Mouse (Mus musculus): ENCODE results near the gene Gm28043. TPM values are rescaled to one million over a fixed set of nuclear protein-coding genes. Genes with fewer than 3 reads are reported as not detected.

Gene Gm28043
- polyA plus RNA-seq, 1 experiment from 2014 or later = 4.1 TPM

GRCm38 (mm10) chr17:29720755-29721365 is 106.2 kb downstream of the Gm28043 start:
- H3K4me1 ChIP-seq = peaks cover 11% of the 10 kb centered on the region
- H3K36me3 ChIP-seq = no peaks in the 10 kb centered on the region
- no peaks in the 10 kb centered on the region for H3K27me3 ChIP-seq
- H3K9ac ChIP-seq = no peak overlapping the region
- no peak for ATAC-seq (ENCODE audit: low FRiP score)
- H3K27ac ChIP-seq = no peak overlapping the region
- H3K4me3 ChIP-seq = no peak overlapping the region
- WGBS = 85% methylated on average over 11 of the region's 11 CpGs
- no peaks in the 10 kb centered on the region for H3K9me3 ChIP-seq (replicated peaks)
- no peak overlapping the region for H3K4me2 ChIP-seq (replicated peaks)

GRCm38 (mm10) chr17:29724610-29725009 is 109.9 kb downstream of the Gm28043 start:
- H3K9me3 ChIP-seq (replicated peaks) = no peaks in the 10 kb centered on the region
- H3K4me3 ChIP-seq = no peak overlapping the region
- no peaks in the 10 kb centered on the region for H3K36me3 ChIP-seq
- no peak overlapping the region for H3K27ac ChIP-seq
- 67% methylated on average over 6 of the region's 6 CpGs for WGBS
- no peaks in the 10 kb centered on the region for H3K4me1 ChIP-seq
- H3K27me3 ChIP-seq = no peaks in the 10 kb centered on the region
- no peak overlapping the region for H3K4me2 ChIP-seq (replicated peaks)
- H3K9ac ChIP-seq = no peak overlapping the region
- no peak for ATAC-seq (ENCODE audit: low FRiP score)

DNA sequence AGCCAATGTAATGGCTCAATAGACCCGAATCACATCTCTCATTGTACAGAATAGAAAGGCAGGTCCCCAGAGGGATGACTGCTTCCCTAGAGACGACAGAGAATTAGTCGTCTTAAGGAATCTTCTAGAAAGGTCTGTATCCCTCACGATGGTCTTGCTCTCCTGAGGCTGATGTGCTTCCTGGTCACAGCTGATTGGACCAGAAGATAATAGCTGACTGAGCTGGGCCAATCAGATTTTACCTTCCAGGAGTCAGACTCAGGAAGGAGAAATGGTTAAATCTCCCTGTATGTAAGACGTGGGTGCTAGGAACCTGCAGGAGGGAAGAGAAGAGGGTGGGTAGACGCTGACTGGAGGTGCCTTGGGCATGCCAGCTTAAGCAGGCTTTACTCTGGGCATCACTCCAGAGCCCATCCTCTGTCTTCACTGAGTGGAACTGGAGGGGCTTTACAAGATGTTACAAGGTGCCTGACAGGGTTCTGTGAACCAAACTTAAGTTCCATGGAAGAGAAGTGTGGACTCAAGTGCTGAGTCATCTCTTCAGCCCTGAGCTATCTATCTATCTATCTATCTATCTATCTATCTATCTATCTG is 110.4 kb downstream of the Gm28043 start:
- 77% methylated on average over 6 of the region's 6 CpGs for WGBS

GRCm38 (mm10) chr17:29728082-29728481 is 113.4 kb downstream of the Gm28043 start:
- Histone ChIP-seq H3K4me2 (replicated peaks) (no peak overlapping the region), H3K9me3 (replicated peaks) (no peaks in the 10 kb centered on the region), H3K4me1 (peaks cover 26% of the 10 kb centered on the region), H3K27me3 (no peaks in the 10 kb centered on the region), H3K36me3 (no peaks in the 10 kb centered on the region), H3K9ac (no peak overlapping the region), H3K4me3 (no peak overlapping the region), H3K27ac (no peak overlapping the region)
- WGBS = 63% methylated on average over 6 of the region's 8 CpGs
- no peak for ATAC-seq (ENCODE audit: low FRiP score)

More for the DNA sequence above, 110.4 kb downstream of the Gm28043 start:
- Histone ChIP-seq H3K36me3 (no peaks in the 10 kb centered on the region), H3K4me3 (no peak overlapping the region), H3K9me3 (replicated peaks) (no peaks in the 10 kb centered on the region), H3K9ac (no peak overlapping the region), H3K27me3 (no peaks in the 10 kb centered on the region), H3K27ac (no peak overlapping the region), H3K4me1 (peaks cover 1% of the 10 kb centered on the region), H3K4me2 (replicated peaks) (no peak overlapping the region)
- no peak for ATAC-seq (ENCODE audit: low FRiP score)

- Histone ChIP-seq H3K9me3 (replicated peaks) (no peaks in the 10 kb centered on the region), H3K4me1 (peaks cover 38% of the 10 kb centered on the region), H3K36me3 (no peaks in the 10 kb centered on the region), H3K27ac (peak overlapping the region; percentile 86), H3K9ac (no peak overlapping the region), H3K4me3 (no peak overlapping the region), H3K27me3 (no peaks in the 10 kb centered on the region), H3K4me2 (replicated peaks) (no peak overlapping the region; the same call in 1 of the 2 replicates)
- ATAC-seq (ENCODE audit: low FRiP score) = peak; percentile 66
- WGBS = 31% methylated on average over 13 of the region's 13 CpGs
Observed at GRCm38 (mm10) chr17:29730510-29731265, 116.0 kb downstream of the Gm28043 start.

- Histone ChIP-seq H3K4me3 (no peak overlapping the region), H3K9ac (no peak overlapping the region), H3K4me1 (peaks cover 45% of the 10 kb centered on the region), H3K27me3 (no peaks in the 10 kb centered on the region), H3K36me3 (no peaks in the 10 kb centered on the region), H3K4me2 (replicated peaks) (no peak overlapping the region), H3K27ac (peak overlapping the region; percentile 86), H3K9me3 (replicated peaks) (no peaks in the 10 kb centered on the region)
- ATAC-seq (ENCODE audit: low FRiP score) = peak; percentile 33
- 33% methylated on average over 11 of the region's 12 CpGs for WGBS
Observed at GRCm38 (mm10) chr17:29731266-29731952, 116.7 kb downstream of the Gm28043 start.

DNA sequence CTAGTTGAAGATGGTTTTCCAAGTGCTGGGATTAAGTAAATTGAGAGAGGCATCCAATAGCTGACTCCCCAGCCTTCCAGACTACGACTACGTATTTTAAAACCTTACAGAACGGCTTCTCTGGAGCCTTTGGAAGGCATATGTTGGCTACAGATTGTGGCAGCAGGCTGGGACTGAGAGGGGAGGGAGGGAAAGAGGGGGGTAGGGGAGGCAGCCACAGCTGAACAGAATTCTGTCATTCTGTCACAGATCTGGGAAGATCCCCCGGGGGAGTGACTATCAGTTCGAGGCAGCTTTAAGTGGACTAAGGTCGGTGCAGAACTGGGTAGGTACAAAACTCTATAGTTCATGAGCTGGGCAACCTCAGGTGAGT is 117.3 kb downstream of the Gm28043 start:
- Histone ChIP-seq H3K36me3 (no peaks in the 10 kb centered on the region), H3K9me3 (replicated peaks) (no peaks in the 10 kb centered on the region), H3K27ac (peak overlapping the region; percentile 86), H3K4me3 (no peak overlapping the region), H3K9ac (no peak overlapping the region), H3K27me3 (no peaks in the 10 kb centered on the region), H3K4me2 (replicated peaks) (no peak overlapping the region), H3K4me1 (peaks cover 50% of the 10 kb centered on the region)
- ATAC-seq (ENCODE audit: low FRiP score) = no peak
- 49% methylated on average over 6 of the region's 6 CpGs for WGBS

GRCm38 (mm10) chr17:29732522-29732921 is 117.8 kb downstream of the Gm28043 start:
- Histone ChIP-seq H3K4me2 (replicated peaks) (no peak overlapping the region), H3K4me3 (no peak overlapping the region), H3K27me3 (no peaks in the 10 kb centered on the region), H3K9me3 (replicated peaks) (no peaks in the 10 kb centered on the region), H3K9ac (no peak overlapping the region), H3K36me3 (no peaks in the 10 kb centered on the region), H3K4me1 (peaks cover 51% of the 10 kb centered on the region), H3K27ac (no peak overlapping the region)
- ATAC-seq (ENCODE audit: low FRiP score) = no peak
- 73% methylated on average over 2 of the region's 2 CpGs for WGBS

DNA sequence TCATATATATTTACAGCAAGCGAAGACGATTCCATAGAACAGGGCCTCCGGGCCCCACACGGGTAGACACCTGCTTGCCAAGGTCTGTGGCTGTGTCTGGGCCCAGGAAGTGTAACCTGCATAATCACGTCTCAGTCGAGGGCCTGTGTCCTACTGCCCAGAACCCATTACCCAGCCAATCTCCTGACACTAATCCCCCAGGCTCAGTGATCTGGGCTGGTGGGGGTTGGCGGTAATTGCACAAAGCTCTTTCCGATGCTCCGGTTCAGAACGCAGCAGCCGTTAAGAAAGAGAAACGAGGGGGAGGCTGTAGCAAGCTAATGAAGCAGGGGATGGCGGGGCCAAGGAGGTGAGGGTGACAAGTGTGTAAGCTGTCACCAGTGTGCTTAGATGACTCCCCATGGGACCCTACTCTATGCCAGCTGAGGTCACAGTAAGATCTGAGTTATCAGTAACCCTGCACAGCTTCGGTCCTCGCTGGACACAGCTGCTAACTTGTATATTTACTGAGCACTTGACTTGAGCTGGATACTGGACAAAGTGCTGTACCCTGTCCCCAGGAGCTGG is 121.9 kb downstream of the Gm28043 start:
- peak overlapping the region; percentile 81 for H3K27ac ChIP-seq
- no peaks in the 10 kb centered on the region for H3K27me3 ChIP-seq
- H3K9me3 ChIP-seq (replicated peaks) = no peaks in the 10 kb centered on the region
- peak; percentile 39 for ATAC-seq (ENCODE audit: low FRiP score)
- H3K4me1 ChIP-seq = peaks cover 49% of the 10 kb centered on the region
- WGBS = 34% methylated on average over 15 of the region's 15 CpGs
- H3K4me2 ChIP-seq (replicated peaks) = no peak overlapping the region
- H3K9ac ChIP-seq = no peak overlapping the region
- H3K4me3 ChIP-seq = no peak overlapping the region
- H3K36me3 ChIP-seq = no peaks in the 10 kb centered on the region

DNA sequence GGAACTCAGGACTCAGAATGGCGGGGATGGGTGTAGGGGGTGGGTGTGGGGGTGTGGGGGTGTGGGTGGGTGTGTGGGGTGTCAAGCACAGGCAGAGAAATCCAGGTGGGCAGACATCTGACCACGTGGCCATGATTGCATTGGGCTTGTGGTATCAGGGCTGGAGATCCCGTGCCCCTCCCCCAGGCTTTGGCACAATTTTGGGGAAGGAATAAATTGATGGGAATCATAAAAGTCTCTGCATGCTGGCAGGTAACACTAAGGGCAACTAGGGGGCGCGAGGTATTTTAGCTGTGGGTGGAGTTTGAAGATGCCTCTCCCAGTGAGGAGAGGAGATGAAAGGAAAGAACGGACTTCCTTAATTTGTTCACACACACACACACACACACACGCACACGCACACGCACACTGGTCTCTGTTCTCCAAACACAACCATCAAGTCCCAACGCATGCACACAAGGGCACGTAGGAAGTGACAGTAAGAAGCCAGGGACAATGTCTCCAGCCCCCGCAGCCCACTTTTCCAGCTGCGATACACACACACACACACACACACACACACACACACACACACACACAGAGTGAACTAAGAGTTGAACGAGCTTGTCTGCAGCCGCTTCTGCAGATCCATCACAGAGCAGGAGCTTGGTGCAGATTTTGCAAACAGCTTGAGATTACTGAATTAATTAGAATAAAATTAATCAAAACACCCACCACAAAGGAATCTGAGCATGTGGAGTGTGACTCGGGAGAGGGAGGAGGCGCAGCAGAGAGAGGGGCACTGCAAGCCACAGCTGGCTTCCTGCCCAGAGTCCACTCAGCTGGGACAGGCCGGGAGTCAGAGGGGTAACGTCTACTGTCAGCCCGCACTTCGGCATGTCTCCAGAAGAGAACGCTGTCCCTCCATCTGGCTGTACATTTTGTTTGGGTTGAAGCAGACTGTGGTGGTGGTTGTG is 123.5 kb downstream of the Gm28043 start:
- Histone ChIP-seq H3K9me3 (replicated peaks) (no peaks in the 10 kb centered on the region), H3K9ac (no peak overlapping the region), H3K4me1 (peaks cover 38% of the 10 kb centered on the region), H3K4me3 (no peak overlapping the region), H3K36me3 (no peaks in the 10 kb centered on the region), H3K27ac (peak overlapping the region; percentile 67; the same call in 1 of the 2 replicates), H3K4me2 (replicated peaks) (no peak overlapping the region), H3K27me3 (no peaks in the 10 kb centered on the region)
- WGBS = 48% methylated on average over 22 of the region's 22 CpGs
- ATAC-seq (ENCODE audit: low FRiP score) = peak; percentile 81

DNA sequence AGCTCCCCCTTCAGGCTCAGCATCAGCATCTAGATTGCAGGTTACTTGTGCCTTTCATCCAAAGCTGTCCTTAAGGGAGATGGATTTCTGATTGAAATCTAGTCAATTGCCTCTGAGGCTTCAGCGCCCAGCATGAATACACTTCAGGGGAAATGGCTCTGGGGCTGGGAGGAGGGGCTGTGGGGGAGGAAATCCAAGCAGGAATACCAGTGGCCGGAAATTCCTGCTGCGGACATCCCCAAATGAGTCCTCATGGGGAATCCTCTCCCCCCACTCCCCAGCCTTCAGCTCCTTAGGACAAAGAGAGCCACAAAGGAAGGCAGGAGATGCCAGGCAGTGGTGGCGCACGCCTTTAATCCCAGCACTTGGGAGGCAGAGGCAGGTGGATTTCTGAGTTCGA is 132.8 kb downstream of the Gm28043 start:
- 0 out of 2 replicates have a peak, but pooled peaks cover 6% of the 10 kb centered on the region for H3K27me3 ChIP-seq
- no peak overlapping the region for H3K4me2 ChIP-seq (replicated peaks)
- H3K27ac ChIP-seq = 0 out of 2 replicates have a peak overlapping the region, but pooled peaks have one; percentile 4
- ATAC-seq (ENCODE audit: low FRiP score) = no peak
- WGBS = 52% methylated on average over 6 of the region's 6 CpGs
- H3K4me3 ChIP-seq = no peak overlapping the region
- H3K9ac ChIP-seq = no peak overlapping the region
- H3K9me3 ChIP-seq (replicated peaks) = no peaks in the 10 kb centered on the region
- H3K4me1 ChIP-seq = peaks cover 43% of the 10 kb centered on the region
- H3K36me3 ChIP-seq = no peaks in the 10 kb centered on the region

Data from hindbrain, embryonic 12.5 days (tissue).